Mouse (Mus musculus): ENCODE measurements around the gene Tubb4a.

Gene Tubb4a

DNA sequence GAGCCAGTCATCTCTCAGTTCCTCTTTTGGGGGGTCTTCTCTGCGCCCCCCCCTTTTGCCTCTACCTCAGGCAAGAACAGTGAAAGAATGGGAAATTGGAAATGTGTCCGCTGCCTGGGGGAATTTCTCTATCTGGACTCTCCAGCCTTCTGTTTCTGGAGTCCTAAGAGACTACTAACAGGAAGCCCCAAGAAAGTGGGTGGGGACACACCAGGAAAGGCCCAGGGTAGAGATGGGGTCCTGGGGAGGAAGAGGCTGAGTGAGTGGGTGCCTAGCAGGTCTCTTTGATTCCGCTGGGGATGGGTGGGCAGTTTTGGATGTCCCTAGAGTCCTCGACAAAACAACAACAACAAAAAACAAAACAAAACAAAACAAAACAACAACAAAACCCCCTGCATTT, 16.9 kb upstream of the Tubb4a start:
- no peak for DNase-seq (ENCODE audit: low read depth in 2 of 2, low spot score in 2 of 2)

- no peak for DNase-seq (ENCODE audit: low read depth in 2 of 2, low spot score in 2 of 2)
Observed at GRCm38 (mm10) chr17:57102276-57102675, 14.7 kb upstream of the Tubb4a start.

- DNase-seq (ENCODE audit: low read depth in 2 of 2, low spot score in 2 of 2): no peak
Observed at GRCm38 (mm10) chr17:57099629-57100325, 12.2 kb upstream of the Tubb4a start.

DNA sequence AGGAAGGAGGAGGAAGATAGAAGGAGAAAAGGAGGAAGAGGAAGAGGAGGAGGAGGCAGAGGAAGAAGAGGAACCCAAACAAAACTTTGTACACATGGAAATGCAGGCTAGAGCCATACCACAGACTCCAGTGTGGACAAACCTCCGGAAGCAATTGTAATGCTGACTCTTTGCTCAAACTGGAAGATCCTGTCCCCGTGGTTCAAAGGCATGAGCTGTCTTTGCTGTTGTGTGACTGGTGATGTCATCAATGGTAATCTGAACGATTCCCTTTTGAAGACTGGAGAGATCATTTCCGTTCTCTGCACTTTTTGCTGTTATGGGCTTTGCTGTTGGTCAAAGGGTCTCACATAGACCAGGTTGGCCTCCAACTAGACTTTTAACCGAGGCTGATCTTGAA, 10.7 kb upstream of the Tubb4a start:
- DNase-seq (ENCODE audit: low read depth in 2 of 2, low spot score in 2 of 2): no peak

DNA sequence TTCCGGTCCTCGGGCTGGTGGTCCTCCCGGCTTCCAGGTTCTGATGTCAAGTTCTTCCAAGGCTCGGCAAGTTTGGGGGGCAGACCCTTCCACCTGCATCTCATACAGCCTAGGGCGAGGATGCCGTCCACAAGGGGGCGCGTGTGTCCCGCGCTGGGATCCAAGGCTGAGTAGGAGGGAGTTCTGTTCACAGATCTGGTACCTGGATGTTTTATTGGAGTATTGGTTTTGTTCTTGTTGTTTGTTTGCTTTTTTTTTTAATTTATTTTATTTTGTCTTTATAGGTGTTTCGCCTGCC, 9.0 kb upstream of the Tubb4a start:
- DNase-seq (ENCODE audit: low read depth in 2 of 2, low spot score in 2 of 2): peak; percentile 83 to 88

DNA sequence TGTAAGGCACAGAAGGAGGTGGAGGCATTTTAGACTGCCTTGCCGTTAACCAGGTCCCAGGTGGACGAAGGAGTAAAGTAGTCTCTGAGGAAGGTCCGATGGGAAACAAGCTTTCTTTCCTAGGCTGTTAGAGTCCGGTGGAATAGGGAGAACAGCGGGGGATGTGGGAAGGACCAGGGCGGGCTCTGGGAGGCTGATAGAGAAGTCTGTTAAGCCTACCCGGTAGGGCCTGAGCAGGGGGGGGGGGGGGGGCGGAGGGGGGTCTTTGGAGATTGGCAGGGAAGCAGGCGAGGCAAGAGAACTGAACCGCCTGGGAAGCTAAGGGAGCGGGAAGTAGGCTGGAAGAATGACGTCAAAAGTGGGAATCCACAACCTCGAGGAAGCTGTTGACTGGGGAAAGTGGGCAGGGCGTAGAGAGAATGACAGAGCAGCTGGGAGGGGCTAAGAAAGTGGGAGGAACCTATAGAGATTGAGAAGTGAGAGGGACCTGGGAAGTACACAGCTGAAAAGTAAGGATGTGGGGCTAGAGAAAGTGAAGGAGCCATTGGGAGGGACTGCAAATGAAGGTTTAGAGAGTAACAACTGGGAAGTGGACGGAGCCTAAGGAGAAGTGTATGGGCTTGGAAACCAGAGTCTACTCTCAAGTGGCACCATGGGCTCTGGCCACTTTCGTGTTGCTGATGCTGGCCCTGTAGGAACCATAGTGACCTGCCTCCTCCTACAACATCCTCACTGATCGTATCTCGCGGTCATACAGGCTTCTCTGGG, 8.5 kb upstream of the Tubb4a start:
- peak in 1 of 2 experiments; percentile 20 for DNase-seq (ENCODE audit: low read depth in 2 of 2, low spot score in 2 of 2)

- no peak for DNase-seq (ENCODE audit: low read depth in 2 of 2, low spot score in 2 of 2)
Observed at GRCm38 (mm10) chr17:57094222-57094621, 6.6 kb upstream of the Tubb4a start.

GRCm38 (mm10) chr17:57085970-57086757, 1.4 kb downstream of the Tubb4a start:
- DNase-seq (ENCODE audit: low read depth in 2 of 2, low spot score in 2 of 2): no peak

GRCm38 (mm10) chr17:57082481-57082880, 5.1 kb downstream of the Tubb4a start:
- no peak for DNase-seq (ENCODE audit: low read depth in 2 of 2, low spot score in 2 of 2)

DNA sequence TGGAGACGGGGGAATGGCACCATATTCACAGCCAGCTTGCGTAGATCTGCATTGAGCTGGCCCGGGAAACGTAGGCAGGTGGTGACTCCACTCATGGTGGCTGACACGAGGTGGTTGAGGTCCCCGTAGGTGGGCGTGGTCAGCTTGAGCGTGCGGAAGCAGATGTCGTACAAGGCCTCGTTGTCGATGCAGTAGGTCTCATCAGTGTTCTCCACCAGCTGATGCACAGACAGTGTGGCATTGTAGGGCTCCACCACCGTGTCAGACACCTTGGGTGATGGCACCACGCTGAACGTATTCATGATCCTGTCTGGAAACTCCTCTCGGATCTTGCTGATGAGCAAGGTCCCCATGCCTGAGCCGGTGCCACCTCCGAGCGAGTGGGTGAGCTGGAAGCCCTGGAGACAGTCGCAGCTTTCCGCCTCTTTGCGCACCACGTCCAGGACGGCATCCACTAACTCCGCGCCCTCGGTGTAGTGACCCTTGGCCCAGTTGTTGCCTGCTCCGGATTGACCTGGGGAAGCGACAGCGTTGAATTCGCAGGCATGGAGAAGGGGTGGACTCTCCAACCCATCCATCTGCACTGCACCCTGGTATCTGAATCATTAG, 6.2 kb downstream of the Tubb4a start:
- DNase-seq (ENCODE audit: low read depth in 2 of 2, low spot score in 2 of 2): no peak

DNA sequence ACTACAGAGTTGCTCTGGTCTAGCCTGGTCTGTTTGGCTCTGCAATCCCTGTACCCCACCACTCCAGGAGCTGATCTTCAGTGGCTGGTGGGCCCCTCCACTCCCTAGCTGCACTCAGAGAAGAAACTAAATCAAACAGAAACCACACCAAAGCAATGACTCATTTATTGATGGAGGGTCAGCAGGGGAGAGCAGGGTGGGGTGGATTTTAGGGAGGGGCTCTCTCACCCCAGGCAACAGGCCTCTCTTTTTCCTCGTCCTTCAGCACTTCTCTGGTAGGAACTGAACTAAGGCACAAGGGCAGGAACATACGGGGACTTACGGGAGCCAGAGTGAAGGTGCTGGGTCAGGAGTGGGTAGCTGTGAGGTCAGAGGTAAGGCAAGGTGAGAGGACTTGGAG, 7.7 kb downstream of the Tubb4a start:
- DNase-seq (ENCODE audit: low read depth in 2 of 2, low spot score in 2 of 2): no peak

- DNase-seq (ENCODE audit: low read depth in 2 of 2, low spot score in 2 of 2): peak; percentile 49 to 65
Observed at GRCm38 (mm10) chr17:57078336-57078735, 9.2 kb downstream of the Tubb4a start, which contains the start of gene Dennd1c. TSS of gene Dennd1c (minus strand) at chr17:57078514.

DNA sequence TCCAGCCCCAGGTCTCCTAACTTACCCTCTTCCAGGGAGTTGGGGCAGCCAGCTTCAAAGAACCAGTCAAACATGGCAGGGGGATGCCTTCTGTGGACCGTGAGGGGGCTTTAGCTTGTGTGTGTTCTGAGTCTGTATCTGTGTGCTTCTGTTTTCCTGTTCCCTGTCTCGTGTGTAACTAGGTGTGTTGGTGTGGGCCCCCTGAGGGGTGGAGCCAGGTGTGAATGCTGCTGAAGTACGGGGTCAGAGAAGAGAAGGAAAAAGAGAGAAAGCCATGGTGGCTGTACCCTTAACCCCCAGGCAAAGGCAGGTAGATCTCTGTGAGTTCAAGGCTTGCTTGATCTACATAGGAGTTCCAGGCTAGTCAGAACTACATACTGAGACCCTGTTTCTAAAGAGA, 10.7 kb downstream of the Tubb4a start:
- no peak for DNase-seq (ENCODE audit: low read depth in 2 of 2, low spot score in 2 of 2)

- DNase-seq (ENCODE audit: low read depth in 2 of 2, low spot score in 2 of 2): no peak
Observed at GRCm38 (mm10) chr17:57070699-57071098, 16.9 kb downstream of the Tubb4a start.

- DNase-seq (ENCODE audit: low read depth in 2 of 2, low spot score in 2 of 2): no peak
Observed at GRCm38 (mm10) chr17:57070272-57070671, 17.3 kb downstream of the Tubb4a start.

- no peak for DNase-seq (ENCODE audit: low read depth in 2 of 2, low spot score in 2 of 2)
Observed at GRCm38 (mm10) chr17:57066908-57067307, 20.7 kb downstream of the Tubb4a start.

DNA sequence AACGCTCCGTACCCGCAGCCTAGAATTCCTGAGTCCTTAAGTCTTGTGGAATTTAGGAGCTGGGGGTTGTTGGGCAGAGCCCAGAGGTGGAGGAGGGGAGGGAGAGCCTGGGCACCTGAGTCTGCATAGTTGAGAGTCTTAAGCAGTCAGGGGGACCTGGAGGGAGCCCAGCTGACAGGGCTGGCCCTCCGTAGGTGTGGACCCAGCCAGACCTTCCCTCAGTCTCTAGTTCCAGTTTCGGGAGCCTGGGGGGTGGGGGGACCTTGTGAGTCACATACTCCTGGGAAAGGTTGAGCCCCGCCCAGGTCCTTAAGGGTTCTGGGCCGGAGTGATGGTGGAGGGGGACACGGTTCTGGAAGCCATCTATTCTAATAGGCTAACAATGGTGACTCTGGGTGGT, 24.6 kb downstream of the Tubb4a start:
- DNase-seq (ENCODE audit: low read depth in 2 of 2, low spot score in 2 of 2): no peak

- DNase-seq (ENCODE audit: low read depth in 2 of 2, low spot score in 2 of 2): no peak
Observed at GRCm38 (mm10) chr17:57062548-57062947, 25.0 kb downstream of the Tubb4a start.

DNA sequence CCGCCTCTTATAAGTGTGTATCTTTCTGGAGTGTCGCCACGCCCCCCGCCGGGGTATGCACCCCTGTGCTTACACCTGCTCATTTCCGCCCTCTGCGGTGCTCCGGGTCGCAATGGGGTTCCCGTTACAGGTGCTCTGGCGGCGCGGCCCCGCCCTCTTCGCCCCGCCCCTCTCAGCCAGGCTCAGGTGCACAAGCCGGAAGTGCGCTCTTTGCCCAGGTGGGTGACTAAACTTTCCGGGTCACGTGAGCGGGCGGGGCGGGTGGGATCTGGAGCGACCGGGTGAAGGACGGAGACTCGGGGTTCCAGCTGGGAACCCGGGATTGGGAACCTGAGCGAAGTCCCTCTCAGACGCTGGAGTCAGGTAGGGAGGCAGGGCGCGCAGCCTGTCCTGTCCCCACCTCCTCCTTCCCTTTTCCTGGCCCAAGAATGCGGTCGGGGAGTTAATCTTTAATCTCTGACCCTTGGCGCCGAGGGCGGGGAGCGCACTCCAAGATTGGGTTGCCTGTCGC, 25.5 kb downstream of the Tubb4a start:
- DNase-seq (ENCODE audit: low read depth in 2 of 2, low spot score in 2 of 2): peak in 1 of 2 experiments; percentile 33

DNA sequence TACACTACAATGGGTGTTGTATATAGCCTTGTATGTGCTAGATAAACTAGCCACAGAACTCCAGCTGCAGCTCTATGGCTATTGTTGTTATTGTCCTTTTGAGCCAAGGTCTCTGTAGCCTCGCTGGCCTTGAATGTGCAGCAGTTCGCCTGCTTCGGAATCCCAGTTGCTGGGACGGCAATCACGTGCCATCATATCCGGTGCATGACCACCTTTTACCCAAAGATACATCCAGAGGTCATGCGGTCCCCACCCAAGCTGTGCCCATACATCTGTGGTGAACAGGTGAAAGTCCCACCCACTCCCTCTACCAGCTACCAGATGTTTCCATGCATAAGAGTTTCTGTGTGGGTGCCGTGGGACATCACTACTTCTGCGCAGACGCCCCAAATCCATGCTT, 26.5 kb downstream of the Tubb4a start:
- DNase-seq (ENCODE audit: low read depth in 2 of 2, low spot score in 2 of 2): peak in 1 of 2 experiments; percentile 21

GRCm38 (mm10) chr17:57060231-57060801, 27.3 kb downstream of the Tubb4a start:
- peak; percentile 96 to 99 for DNase-seq (ENCODE audit: low read depth in 2 of 2, low spot score in 2 of 2)

Measured in CD8-positive naive resting alpha-beta T cell, adult 2 months (primary cell).